Mouse (Mus musculus) cerebellum, adult 2 months (tissue): ENCODE measurements around the gene Rgsl1.

ENCODE experiments used
- CTCF ChIP-seq: fragments of 200-500 bp; IDR thresholded peaks from 2 replicates; pipeline ENCODE4 v1.5.1; 2011; ENCODE audit warnings: low read depth, mild to moderate bottlenecking, control low read depth, low read length, moderate library complexity, borderline replicate concordance; ENCODE audit not compliant: insufficient read depth
- POLR2A ChIP-seq: fragments of 200-500 bp; IDR thresholded peaks from 2 replicates; pipeline ENCODE4 v1.6.1; 2011; ENCODE audit warnings: low read length, control low read depth, borderline replicate concordance; ENCODE audit not compliant: insufficient read depth

DNA sequence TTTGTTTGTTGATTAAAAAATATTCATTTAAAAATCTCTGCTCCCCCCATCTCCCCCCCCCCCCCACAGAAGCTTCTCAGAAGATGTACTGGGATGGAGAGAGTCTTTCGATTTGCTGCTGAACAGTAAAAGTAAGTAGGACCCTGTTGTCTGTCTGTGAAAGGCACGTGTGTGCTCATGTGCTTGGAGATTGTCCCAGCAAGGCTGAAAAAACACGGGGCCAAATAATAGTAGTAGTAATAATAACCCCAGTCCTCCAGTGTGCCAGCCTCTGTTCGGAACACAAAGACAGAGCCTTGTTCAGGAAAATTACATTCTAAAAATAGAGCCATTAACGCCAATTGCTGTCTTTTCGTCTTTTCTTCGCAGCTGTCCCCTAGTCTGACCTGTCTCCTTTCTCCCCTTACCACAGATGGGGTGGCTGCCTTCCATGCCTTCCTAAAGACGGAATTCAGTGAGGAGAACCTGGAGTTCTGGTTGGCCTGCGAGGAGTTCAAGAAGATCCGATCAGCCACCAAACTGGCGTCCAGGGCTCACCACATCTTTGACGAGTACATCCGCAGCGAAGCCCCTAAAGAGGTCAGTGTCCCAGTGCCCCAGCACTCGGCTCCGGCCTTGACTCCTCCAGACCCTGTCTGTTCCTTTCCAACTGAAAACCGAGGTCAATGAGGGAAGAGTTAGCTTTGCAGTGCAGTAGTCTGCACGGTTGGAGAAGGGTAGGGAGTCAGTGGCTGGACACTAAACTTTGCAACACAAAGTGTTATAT lies 102.2 kb downstream of the Rgsl1 start:
- no peak for TF ChIP-seq CTCF
- no peak for TF ChIP-seq POLR2A
